Mouse (Mus musculus) lung, postnatal 4 days (tissue): ENCODE measurements around the gene Cc2d1a.

Source experiments
- DNase-seq, 2 experiments: peaks; one replicate each; pipeline ENCODE4 v3.0.0; 2021

The Cc2d1a gene

GRCm38 (mm10) chr8:84176560-84176959, 28.8 kb upstream of the Cc2d1a start:
- DNase-seq = no peak

DNA sequence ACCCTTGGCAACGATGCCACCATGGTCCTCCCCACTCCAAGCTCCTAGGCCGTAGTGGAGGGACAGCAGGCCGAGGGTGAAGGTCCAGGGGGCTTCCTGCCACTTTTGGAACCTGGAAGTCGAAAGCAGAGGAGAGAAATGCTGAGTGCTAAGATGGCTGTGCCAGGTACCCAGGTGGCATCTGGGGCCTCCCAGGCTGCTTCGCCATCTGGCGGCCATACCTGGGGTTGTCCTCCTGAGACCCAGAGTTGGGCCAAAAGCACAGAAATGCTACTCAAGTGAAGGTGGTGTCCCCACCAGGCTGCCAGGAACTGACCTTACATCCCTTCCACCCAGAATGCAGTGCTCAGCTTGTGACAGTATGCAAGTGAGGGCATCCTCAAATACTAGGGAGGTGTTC, 26.1 kb upstream of the Cc2d1a start:
- no peak for DNase-seq

GRCm38 (mm10) chr8:84170096-84170495, 22.4 kb upstream of the Cc2d1a start:
- DNase-seq = no peak

DNA sequence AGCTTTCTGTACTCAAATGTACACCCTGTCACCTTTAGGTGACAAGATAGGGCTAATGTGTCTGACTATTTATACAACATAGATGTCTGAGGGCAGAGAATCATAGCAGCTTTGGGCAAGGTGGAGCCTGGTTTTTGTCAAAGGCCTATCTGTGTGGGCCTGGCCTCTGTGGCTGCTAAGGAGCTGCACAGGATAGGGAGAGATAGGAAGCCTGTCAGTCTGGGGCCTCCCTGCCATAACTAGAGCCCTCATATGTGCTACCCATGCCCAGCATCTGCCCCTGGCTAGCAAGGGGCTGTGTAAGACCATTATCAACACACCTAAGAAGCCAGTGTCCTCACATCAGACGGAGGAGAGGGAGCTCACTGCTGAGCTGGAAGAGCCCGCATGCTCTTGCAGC, 20.0 kb upstream of the Cc2d1a start:
- no peak for DNase-seq

- no peak for DNase-seq
Measured at GRCm38 (mm10) chr8:84157620-84158019, 9.9 kb upstream of the Cc2d1a start.

GRCm38 (mm10) chr8:84149181-84149580, 1.4 kb upstream of the Cc2d1a start:
- no peak for DNase-seq

GRCm38 (mm10) chr8:84148531-84148850, 755 bp upstream of the Cc2d1a start:
- peak in 1 of 2 experiments; percentile 59 for DNase-seq

GRCm38 (mm10) chr8:84147324-84147766, 391 bp downstream of the Cc2d1a start:
- peak in 1 of 2 experiments; percentile 59 for DNase-seq

DNA sequence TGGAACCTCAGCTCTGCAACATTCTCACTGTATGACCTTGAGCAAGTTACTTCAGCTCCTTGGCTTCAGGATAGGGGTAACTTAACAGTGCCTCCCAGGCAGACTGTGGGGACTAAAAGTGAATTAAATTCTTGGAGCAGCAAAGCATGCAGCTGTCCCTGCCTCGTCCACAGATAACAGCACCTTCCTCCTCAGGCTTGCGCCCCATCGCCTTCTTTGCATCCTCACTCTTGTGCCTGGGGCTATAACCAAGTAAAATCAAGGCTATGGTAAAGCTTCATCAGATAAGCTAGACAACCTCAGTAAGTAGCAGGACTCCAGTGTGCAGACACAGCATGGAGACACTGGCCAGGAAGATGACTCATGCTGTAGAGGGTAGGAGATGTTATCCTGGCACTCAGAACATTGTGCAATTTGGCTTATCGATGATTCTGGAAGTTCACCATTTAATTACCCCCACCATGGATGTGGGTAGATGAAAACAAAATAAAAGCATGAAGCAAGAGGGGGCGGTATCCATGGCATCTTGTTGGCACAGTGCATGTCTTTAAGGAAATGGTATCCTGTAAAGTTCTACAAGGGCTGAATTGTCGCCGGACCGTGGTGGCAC, 3.0 kb downstream of the Cc2d1a start:
- DNase-seq = no peak

GRCm38 (mm10) chr8:84140838-84141237, 6.9 kb downstream of the Cc2d1a start:
- no peak for DNase-seq

- no peak for DNase-seq
Measured at GRCm38 (mm10) chr8:84137848-84138247, 9.9 kb downstream of the Cc2d1a start.

DNA sequence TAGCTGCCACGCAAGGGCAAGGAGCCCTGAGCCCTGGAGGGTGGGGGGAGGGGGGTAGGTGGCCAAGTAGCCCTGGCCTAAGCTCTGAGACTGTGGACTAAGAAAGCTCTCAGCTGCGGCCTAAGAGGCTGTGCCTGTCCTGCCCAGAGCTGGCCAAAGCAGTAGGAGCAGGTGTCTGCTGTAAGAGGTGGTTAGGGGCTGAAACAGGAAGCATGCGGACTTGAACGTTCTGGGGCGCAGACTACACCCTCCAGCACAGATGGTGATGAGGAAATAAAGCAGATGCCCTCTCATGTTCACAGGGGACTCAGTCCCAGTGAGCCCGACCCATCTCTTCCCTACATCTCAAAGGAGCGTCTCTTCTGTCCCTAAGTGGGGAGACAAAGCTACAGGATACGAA, 15.5 kb downstream of the Cc2d1a start:
- DNase-seq = no peak

DNA sequence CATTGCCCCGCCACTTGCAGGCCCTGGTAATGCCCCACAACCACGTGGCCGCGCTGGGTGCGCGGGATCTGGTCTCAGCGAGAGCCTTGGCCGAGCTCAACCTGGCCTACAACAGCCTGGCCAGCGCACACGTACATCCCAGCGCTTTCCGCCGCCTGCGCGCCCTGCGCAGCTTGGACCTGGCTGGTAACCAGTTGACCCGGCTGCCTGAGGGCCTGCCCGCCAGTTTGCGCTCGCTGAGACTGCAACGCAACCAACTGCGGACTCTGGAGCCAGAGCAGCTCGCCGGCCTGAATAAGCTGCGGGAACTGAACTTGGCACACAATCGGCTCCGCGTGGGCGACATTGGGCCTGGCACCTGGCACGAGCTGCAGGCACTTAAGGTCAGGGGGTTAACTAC, 16.9 kb downstream of the Cc2d1a start:
- DNase-seq = peak in 1 of 2 experiments; percentile 31

GRCm38 (mm10) chr8:84128277-84128676, 19.5 kb downstream of the Cc2d1a start:
- DNase-seq = no peak

DNA sequence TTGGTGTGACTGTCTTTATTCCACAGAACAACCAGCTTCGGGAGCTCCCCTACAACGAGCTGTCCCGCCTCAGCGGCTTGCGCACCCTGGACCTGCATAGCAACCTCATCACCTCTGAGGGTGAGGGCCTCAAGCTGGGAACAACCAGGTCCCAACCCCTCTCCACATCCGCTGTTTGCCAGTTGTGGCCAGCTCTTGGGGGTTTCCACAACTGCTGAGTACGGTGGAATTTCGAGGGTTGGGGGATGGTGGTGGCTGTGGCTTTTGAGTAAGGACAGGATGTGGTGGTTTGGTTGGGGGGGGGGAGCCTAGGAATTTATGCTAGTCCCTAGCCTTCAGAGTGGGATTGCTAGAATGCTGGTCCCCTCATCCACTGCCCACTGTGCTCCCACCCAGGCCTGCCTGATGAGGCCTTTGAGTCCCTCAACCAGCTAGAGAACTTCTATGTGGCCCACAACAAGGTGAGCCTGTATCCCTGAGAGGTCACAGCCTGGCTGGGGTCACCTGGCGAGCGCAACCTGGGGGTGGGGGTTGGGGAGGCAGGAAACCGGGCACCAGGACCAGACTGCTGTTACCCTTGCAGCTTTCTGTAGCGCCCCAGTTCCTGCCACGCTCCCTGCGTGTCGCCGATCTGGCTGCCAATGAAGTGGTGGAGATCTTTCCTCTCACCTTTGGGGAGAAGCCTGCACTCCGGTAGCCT, 20.4 kb downstream of the Cc2d1a start:
- peak in 1 of 2 experiments; percentile 44 for DNase-seq

DNA sequence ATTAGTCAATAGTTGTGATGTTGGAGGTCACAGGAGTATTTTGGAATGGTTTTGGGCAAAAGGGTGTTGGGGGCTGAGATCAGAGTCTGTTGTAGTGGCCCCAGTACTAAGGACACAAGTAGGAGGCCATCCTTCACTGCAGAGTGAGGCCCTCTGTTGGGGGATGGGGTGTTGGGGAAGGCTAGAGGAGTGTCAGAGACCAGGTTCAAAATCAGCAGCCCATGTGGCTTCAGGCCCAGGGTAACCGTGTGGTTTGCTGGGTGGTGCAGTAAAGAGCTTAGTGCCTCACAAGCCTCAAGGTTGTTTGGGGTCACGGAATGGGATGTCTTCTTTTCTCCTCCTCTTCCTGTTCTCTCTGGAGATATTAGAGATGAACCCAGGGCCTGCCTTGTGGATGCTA, 21.0 kb downstream of the Cc2d1a start:
- no peak for DNase-seq

DNA sequence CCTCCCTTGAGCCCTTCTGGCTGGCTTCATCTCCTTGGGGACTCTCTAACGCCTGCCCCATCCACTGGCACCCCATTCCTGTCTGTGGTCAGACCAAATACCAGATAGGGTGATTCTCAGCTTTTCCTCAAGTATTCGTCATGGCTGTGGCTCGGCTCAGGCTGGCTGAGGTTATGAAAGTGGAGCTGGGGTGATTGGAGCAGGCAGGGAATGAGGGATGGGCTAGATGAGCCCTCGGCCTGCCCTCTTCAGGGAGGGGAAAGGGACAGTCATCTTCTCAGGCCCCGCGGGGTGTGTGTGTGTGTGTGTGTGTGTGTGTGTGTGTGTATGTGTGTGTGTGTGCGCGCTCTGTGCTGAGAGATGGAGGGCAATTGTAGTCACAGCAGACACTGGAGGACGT, 22.1 kb downstream of the Cc2d1a start, which contains the start of gene Podnl1:
Gene Podnl1, plus strand, starts transcription at position 334 of the 400 bp plus-strand sequence.
- peak; percentile 42 to 71 for DNase-seq

DNA sequence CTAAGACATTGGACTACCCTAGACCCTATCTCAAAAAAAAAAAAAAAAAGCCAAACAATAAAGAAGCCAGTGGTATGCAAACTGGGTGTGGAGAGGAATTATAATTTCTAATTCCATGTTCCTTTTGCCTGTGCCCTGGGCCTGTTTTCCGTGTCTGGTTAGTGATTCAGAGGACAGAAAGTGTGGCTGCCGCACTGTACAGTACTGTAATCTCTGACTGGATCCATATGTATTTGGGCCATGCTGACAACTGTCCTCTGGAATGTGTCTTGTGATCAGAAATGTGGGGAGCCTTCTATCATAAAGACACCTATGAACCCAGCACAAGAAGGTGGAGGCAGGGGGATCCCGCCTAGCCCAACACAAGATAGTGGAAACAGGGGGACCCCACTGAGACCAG, 25.6 kb downstream of the Cc2d1a start:
- DNase-seq = no peak

DNA sequence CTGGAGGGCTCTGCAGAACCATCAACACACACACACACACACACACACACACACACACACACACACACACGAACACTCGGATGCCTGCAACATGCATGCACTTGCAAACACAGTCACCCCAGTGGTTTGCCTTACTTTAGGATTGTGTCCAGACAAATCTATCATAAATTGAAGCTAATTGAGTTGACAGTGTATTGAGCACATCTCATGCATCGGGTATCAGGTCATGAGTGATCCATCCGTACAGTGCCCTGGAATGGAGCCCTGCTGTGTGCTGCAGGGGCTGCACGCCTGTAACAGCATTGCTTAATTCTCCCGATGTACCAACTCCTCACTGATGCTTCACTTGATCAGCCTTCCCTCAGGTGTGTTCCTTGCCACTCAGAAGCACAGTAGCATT, 32.1 kb downstream of the Cc2d1a start:
- DNase-seq = no peak

DNA sequence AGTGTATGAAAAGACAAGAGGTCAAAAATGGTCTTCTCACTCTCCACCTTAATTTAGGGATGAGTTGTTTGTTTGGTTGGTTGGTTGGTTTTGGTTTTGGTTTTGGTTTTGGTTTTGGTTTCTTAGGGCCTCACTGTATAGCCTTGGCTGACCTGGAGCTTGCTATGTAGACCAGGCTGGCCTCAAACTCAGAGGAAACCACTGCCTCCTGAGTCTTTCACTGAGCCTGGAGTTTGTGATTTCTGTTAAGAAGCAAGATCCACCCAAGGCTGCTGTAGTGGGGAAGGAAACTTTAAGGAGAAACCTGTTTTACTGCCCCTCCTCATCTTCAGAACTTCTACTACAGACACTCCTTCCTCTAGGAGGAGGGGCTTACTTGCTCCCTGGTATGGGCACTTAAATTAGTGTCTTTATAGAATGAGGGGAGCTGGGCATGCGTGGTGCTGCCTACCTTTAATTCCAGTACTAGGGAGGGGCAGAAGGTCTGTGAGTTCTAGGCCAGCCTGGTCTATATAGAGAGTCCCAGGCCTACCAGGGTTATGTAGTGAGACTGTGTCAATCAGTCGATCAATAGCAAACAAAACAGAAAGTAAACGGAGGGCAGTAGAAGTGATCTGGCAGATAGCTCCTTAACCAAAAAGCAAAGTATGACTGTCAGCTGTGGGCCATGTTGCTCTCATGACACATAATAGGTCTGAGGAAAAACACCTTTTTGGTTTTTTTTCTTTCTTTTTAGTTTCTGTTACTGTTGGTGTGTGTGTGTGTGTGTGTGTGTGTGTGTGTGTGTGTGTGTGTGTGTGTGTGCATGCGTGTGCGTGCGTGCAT, 41.3 kb downstream of the Cc2d1a start:
- DNase-seq = no peak

DNA sequence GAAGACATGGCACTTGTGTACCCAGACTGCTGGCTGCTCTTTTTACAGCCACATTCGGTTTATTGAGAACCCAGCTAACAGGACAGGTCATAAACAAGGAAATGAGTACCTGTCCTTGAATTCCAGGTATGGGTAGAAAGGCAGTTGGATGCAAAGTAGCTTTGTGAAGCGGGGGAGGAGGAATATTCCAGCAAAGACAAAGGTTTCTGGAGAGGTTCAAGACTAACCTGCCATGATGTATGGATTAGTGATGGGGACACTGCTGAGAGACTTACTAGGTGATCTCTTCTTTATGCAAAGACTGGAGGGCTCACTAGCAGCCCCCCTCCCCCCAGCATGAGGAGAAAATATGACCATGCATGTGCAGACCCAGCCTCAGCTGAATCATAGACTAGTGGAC, 42.1 kb downstream of the Cc2d1a start:
- no peak for DNase-seq

GRCm38 (mm10) chr8:84104697-84105609, 42.8 kb downstream of the Cc2d1a start, which contains the start of gene Dcaf15:
TSS of gene Dcaf15 (minus strand) at chr8:84104768.
- DNase-seq = peak; percentile 99

GRCm38 (mm10) chr8:84104221-84104620, 43.5 kb downstream of the Cc2d1a start:
- DNase-seq = peak; percentile 74 to 82
